Mouse (Mus musculus) urinary bladder, adult 18-20 months (tissue): ENCODE results near the gene Afp.
A peak's percentile ranks its signal among the peaks of the same experiment; 100 is the strongest.

Experiments
- DNase-seq, 2 experiments: peaks; one replicate each; pipeline ENCODE4 v3.0.0; 2022; ENCODE audit warnings: low spot score in 2 of 2, mixed read lengths in 2 of 2

Gene Afp

GRCm38 (mm10) chr5:90490518-90490917 lies at the start of gene Afp:
Gene Afp, plus strand, starts transcription at chr5:90490737.
- no peak for DNase-seq

GRCm38 (mm10) chr5:90447577-90447976 lies 43.0 kb upstream of the Afp start:
- no peak for DNase-seq

- no peak for DNase-seq
Observed at GRCm38 (mm10) chr5:90449961-90450360, 40.6 kb upstream of the Afp start.

- DNase-seq: no peak
Observed at GRCm38 (mm10) chr5:90452711-90453110, 37.8 kb upstream of the Afp start.

- no peak for DNase-seq
Observed at GRCm38 (mm10) chr5:90457241-90457640, 33.3 kb upstream of the Afp start.

- no peak for DNase-seq
Observed at GRCm38 (mm10) chr5:90458727-90459126, 31.8 kb upstream of the Afp start.

GRCm38 (mm10) chr5:90460619-90461018 lies 29.9 kb upstream of the Afp start, which contains the start of gene Alb:
Gene Alb, plus strand, starts transcription at chr5:90460897.
- DNase-seq: no peak

- DNase-seq: no peak
Observed at GRCm38 (mm10) chr5:90466806-90467205, 23.7 kb upstream of the Afp start.

GRCm38 (mm10) chr5:90467245-90467644 lies 23.3 kb upstream of the Afp start:
- no peak for DNase-seq

GRCm38 (mm10) chr5:90470836-90471235 lies 19.7 kb upstream of the Afp start:
- DNase-seq: no peak

GRCm38 (mm10) chr5:90473902-90474301 lies 16.6 kb upstream of the Afp start:
- no peak for DNase-seq

GRCm38 (mm10) chr5:90474369-90474768 lies 16.2 kb upstream of the Afp start:
- DNase-seq: no peak

GRCm38 (mm10) chr5:90476741-90477140 lies 13.8 kb upstream of the Afp start:
- no peak for DNase-seq

- no peak for DNase-seq
Observed at GRCm38 (mm10) chr5:90477308-90478140, 13.0 kb upstream of the Afp start.

- no peak for DNase-seq
Observed at GRCm38 (mm10) chr5:90478886-90479285, 11.7 kb upstream of the Afp start.

GRCm38 (mm10) chr5:90485597-90485996 lies 4.9 kb upstream of the Afp start:
- no peak for DNase-seq

- DNase-seq: no peak
Observed at GRCm38 (mm10) chr5:90488323-90488722, 2.2 kb upstream of the Afp start.

GRCm38 (mm10) chr5:90492440-90492839 lies 1.9 kb downstream of the Afp start:
- DNase-seq: no peak

GRCm38 (mm10) chr5:90494308-90494707 lies 3.8 kb downstream of the Afp start:
- no peak for DNase-seq

- DNase-seq: no peak
Observed at GRCm38 (mm10) chr5:90499509-90499908, 9.0 kb downstream of the Afp start.

- DNase-seq: peak; percentile 37 to 50
Observed at GRCm38 (mm10) chr5:90500714-90501113, 10.2 kb downstream of the Afp start.

GRCm38 (mm10) chr5:90501752-90502151 lies 11.2 kb downstream of the Afp start:
- no peak for DNase-seq

- no peak for DNase-seq
Observed at GRCm38 (mm10) chr5:90504742-90505141, 14.2 kb downstream of the Afp start.

GRCm38 (mm10) chr5:90506507-90506906 lies 16.0 kb downstream of the Afp start:
- no peak for DNase-seq
